Mouse (Mus musculus): ENCODE measurements at regions not wholly inside any gene's neighbourhood (a gene's known extent, or its start where the extent isn't known, plus 50 kb on each side); places are given as distances from the start of the nearest gene placed in this dataset.

- DNase-seq (ENCODE audit: low read depth): no peak
These were observed 53.7 kb upstream of the Gm26657 start for GRCm38 (mm10) chr4:56686141-56686540.

GRCm38 (mm10) chr4:56685696-56686095 lies 54.2 kb upstream of the Gm26657 start:
- DNase-seq (ENCODE audit: low read depth): no peak

- peak; percentile 34 for DNase-seq (ENCODE audit: low read depth)
These were observed 54.7 kb upstream of the Gm26657 start for GRCm38 (mm10) chr4:56685123-56685522.

- DNase-seq (ENCODE audit: low read depth): no peak
These were observed 55.8 kb upstream of the Gm26657 start for GRCm38 (mm10) chr4:56684031-56684430.

GRCm38 (mm10) chr4:56681121-56681520 lies 58.7 kb upstream of the Gm26657 start:
- DNase-seq (ENCODE audit: low read depth): no peak

- no peak for DNase-seq (ENCODE audit: low read depth)
These were observed 66.0 kb upstream of the Gm26657 start for GRCm38 (mm10) chr4:56673868-56674267.

GRCm38 (mm10) chr4:56664921-56665320 lies 74.9 kb upstream of the Gm26657 start:
- no peak for DNase-seq (ENCODE audit: low read depth)

- no peak for DNase-seq (ENCODE audit: low read depth)
These were observed 78.1 kb upstream of the Gm26657 start for GRCm38 (mm10) chr4:56661816-56662215.

GRCm38 (mm10) chr4:56657046-56657445 lies 82.8 kb upstream of the Gm26657 start:
- DNase-seq (ENCODE audit: low read depth): no peak

GRCm38 (mm10) chr4:56654327-56654726 lies 85.5 kb upstream of the Gm26657 start:
- DNase-seq (ENCODE audit: low read depth): no peak

- DNase-seq (ENCODE audit: low read depth): no peak
These were observed 87.1 kb upstream of the Gm26657 start for GRCm38 (mm10) chr4:56652819-56653218.

- no peak for DNase-seq (ENCODE audit: low read depth)
These were observed 90.1 kb upstream of the Gm26657 start for GRCm38 (mm10) chr4:56649731-56650130.

- no peak for DNase-seq (ENCODE audit: low read depth)
These were observed 95.6 kb upstream of the Gm26657 start for GRCm38 (mm10) chr4:56643999-56644962.

- DNase-seq (ENCODE audit: low read depth): no peak
These were observed 96.4 kb upstream of the Gm26657 start for GRCm38 (mm10) chr4:56643491-56643890.

- no peak for DNase-seq (ENCODE audit: low read depth)
These were observed 100.2 kb upstream of the Gm26657 start for GRCm38 (mm10) chr4:56639709-56640108.

GRCm38 (mm10) chr4:56638704-56639478 lies 101.0 kb upstream of the Gm26657 start:
- no peak for DNase-seq (ENCODE audit: low read depth)

- no peak for DNase-seq (ENCODE audit: low read depth)
These were observed 103.6 kb upstream of the Gm26657 start for GRCm38 (mm10) chr4:56636265-56636664.

- no peak for DNase-seq (ENCODE audit: low read depth)
These were observed 106.3 kb upstream of the Gm26657 start for GRCm38 (mm10) chr4:56633528-56633927.

- no peak for DNase-seq (ENCODE audit: low read depth)
These were observed 109.6 kb upstream of the Gm26657 start for GRCm38 (mm10) chr4:56630251-56630650.

- DNase-seq (ENCODE audit: low read depth): no peak
These were observed 112.7 kb upstream of the Gm26657 start for GRCm38 (mm10) chr4:56627206-56627605.

GRCm38 (mm10) chr4:56621782-56622181 lies 118.1 kb upstream of the Gm26657 start:
- no peak for DNase-seq (ENCODE audit: low read depth)

- DNase-seq (ENCODE audit: low read depth): no peak
These were observed 118.5 kb upstream of the Gm26657 start for GRCm38 (mm10) chr4:56621356-56621755.

GRCm38 (mm10) chr4:56620628-56621027 lies 119.2 kb upstream of the Gm26657 start:
- DNase-seq (ENCODE audit: low read depth): no peak

Data from gonadal fat pad, adult 2 months (tissue).